Mouse (Mus musculus) embryonic stem cell, embryonic (primary cell): ENCODE results near the gene Galnt3.

ENCODE experiments used
- CTCF ChIA-PET, 4 experiments: fragments of 300-600 bp in 2 of 4; fragments of 350-600 bp in 2 of 4; sonication (Branson Sonifier 250); formaldehyde crosslinking; loops; one replicate each; lab custom pipeline; 2022; ENCODE audit warnings: inconsistent platforms in 2 of 4; lab: Charles Lee
- POLR2A ChIA-PET, 4 experiments: fragments of 300-600 bp in 2 of 4; fragments of 350-600 bp in 2 of 4; sonication (Branson Sonifier 250); formaldehyde crosslinking; loops; one replicate each; lab custom pipeline; 2022; ENCODE audit warnings: antibody characterized with exemption in 4 of 4, inconsistent platforms in 1 of 4; lab: Charles Lee

Gene Galnt3

GRCm38 (mm10) chr2:66123756-66124589 lies 821 bp downstream of the Galnt3 start:
- ChIA-PET POLR2A (interaction anchor here in 1 of 4 experiments (0.7 kb wide), 1 partner anchor 125 kb away, joined by 3 read pairs; no protein-coding TSS in a partner anchor), CTCF (interaction anchor here in 2 of 4 experiments (0.7 kb wide), 2 partner anchors 60 to 187 kb away, joined by 3 to 5 read pairs; no protein-coding TSS in a partner anchor)

DNA sequence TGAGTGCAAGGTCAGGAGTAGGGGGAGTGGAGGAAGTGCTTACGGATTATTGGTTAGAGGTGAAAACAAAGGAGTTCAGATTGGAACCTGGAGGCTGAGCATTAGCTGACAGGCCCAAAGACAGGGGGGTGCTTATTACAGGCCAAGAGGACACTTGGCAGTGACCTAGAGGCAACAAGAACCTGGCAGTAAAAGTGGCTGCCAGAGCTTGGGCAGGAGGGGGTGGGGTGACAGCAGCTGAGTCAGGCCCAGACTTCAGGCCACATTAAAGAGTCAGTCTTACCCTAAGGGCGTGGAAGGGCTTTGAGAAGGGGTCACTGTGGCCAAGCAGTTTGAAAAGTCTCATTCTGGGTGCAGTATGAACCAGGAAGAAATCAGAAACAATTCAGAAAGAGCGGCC lies 7.1 kb downstream of the Galnt3 start:
- ChIA-PET POLR2A (no interaction called here), CTCF (no interaction called here)

GRCm38 (mm10) chr2:66107864-66108514 lies 16.8 kb downstream of the Galnt3 start:
- POLR2A ChIA-PET, result no interaction called here
- CTCF ChIA-PET, result no interaction called here

DNA sequence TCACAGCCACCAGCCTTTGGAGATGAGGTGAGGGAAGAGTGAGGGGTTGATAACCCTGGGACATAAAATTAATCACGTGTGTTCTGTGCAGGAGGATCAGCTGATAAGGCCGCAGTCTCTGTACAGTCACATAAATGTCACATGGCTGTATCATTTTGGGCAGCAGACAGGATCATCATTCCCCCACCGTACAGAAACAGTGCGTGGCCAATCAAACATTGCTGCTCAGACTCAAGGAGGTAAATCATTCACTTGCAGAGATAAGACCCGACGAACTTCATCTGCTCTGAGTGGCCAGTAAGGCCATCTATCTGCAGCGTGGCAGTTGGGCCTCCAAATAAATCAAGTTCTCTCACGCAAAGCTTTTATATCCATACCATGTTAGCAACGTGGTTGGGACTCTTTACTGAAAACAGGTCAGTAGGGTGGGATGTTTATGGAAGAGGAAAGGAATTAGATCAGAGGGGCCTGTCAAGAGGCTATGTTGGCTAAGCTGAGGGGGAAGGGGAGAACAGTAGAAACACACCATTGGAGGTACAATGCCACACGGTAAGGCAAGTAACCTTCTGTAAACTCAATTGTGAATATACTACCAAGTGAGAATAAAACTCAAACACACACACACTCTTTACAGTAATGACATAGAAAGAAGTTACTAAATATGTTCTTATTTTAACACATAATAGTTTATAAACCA lies 20.9 kb downstream of the Galnt3 start:
- ChIA-PET CTCF (interaction anchor here in 1 of 4 experiments (0.6 kb wide), 1 partner anchor 292 kb away, joined by 4 read pairs; no protein-coding TSS in a partner anchor), POLR2A (no interaction called here)

DNA sequence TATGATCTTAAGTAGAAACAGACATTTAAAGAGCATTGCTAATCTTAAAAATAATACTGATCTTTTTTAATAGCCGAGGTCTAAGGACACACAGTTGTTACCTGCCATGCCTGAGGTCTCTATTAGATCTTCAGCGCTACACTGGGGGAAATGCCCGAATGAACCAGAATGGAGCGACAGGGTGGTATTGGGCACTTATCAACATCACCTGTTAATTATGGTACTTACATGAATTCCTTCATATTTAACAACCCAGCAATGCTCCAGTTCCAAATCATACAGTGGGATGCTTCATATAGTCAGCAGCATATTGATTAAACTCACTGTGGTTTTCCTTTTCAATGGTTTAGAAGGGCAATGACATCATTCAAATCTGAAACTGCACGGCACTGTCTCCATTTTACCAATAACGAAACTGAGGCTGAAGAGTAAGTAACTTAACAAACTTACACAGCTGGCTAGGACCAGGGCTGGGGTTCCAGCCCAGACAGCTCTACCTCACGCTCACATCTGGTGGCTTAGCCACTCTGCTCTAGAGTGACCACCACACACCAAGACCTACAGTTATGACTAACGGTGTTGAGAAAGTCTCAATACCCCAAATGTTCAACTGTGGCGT lies 23.0 kb downstream of the Galnt3 start:
- CTCF ChIA-PET, result no interaction called here

GRCm38 (mm10) chr2:66100671-66101351 lies 24.0 kb downstream of the Galnt3 start:
- CTCF ChIA-PET, result interaction anchor here in 2 of 4 experiments (0.6 to 0.7 kb wide), 5 partner anchors 92 to 961 kb away, joined by 3 to 6 read pairs (median 5); no protein-coding TSS in a partner anchor
- POLR2A ChIA-PET, result interaction anchor here in 1 of 4 experiments (0.7 kb wide), 1 partner anchor 465 kb away, joined by 6 read pairs; no protein-coding TSS in a partner anchor

More for the DNA sequence above, 23.0 kb downstream of the Galnt3 start:
- POLR2A ChIA-PET, result no interaction called here

GRCm38 (mm10) chr2:66100239-66100638 lies 24.6 kb downstream of the Galnt3 start:
- ChIA-PET POLR2A (no interaction called here), CTCF (interaction anchor here in 2 of 4 experiments (0.6 to 0.7 kb wide), 3 partner anchors 381 to 960 kb away, joined by 4 to 5 read pairs (median 5); no protein-coding TSS in a partner anchor)

GRCm38 (mm10) chr2:66094622-66095181 lies 30.1 kb downstream of the Galnt3 start:
- POLR2A ChIA-PET, result no interaction called here
- CTCF ChIA-PET, result no interaction called here

GRCm38 (mm10) chr2:66091296-66091695 lies 33.5 kb downstream of the Galnt3 start:
- ChIA-PET CTCF (no interaction called here), POLR2A (no interaction called here)

DNA sequence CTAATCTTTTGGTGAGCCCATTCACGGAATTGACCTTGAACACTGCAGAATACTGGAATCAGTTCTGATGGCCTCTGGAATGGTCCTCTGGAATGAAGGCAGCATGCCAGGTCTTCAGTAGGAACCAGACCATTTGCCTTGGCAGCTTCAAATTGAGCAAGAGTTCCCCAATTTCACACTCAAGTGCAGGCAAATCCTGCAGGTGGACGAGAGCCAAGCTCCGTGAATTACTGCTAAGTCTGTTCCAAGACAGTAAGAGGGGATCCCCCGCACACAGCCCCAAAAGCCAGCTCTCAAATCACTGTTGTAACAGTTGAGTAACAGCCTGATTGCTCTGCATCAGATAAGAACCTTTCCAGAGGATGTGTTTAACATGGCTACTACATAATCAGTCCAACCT lies 42.9 kb downstream of the Galnt3 start:
- CTCF ChIA-PET, result no interaction called here

GRCm38 (mm10) chr2:66080731-66081130 lies 44.1 kb downstream of the Galnt3 start:
- CTCF ChIA-PET, result no interaction called here

More for the DNA sequence above, 42.9 kb downstream of the Galnt3 start:
- POLR2A ChIA-PET, result no interaction called here

DNA sequence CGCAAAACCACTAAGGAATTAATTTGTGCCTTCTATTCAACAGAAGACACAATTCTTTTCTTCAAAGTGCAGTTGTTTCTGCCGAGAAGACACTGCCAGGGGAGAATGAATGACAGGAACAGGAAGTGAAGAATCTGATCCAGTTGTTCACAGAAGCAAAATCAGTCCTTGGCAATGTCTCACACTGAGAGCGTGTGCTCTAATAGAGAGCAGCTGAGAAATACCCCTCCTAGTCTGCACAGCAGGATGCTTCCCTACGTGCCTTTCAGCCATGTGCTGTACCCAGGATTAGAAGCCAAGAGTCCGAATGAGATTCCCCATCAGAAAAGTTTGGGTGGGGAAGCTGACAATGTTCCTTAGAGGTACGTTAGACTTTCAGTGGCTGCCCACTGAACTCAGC lies 55.3 kb downstream of the Galnt3 start:
- POLR2A ChIA-PET, result no interaction called here
- CTCF ChIA-PET, result no interaction called here

More at GRCm38 (mm10) chr2:66080731-66081130, 44.1 kb downstream of the Galnt3 start:
- POLR2A ChIA-PET, result no interaction called here

DNA sequence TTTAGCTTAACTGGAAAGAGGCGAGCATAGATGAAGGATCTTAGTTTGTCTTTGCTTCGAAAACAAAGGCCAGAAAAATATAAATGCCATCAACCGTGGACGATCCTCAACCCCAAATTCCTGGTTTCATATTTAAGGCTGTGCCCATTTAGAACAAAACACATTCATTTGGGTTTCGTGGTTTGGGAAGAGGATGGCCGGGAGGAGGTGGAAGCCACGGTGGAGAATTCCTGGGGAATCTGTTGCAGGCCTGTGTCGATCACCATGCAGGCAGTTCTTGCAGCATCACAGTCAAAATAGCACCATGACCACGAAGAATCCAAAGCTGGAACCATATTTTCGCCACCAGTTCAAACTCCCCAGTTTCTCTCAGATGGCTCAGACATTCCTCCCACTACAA lies 61.5 kb downstream of the Galnt3 start:
- ChIA-PET CTCF (interaction anchor here in 1 of 4 experiments (0.5 kb wide), 1 partner anchor 61 kb away, joined by 3 read pairs; the partner anchor contains the start of gene Galnt3), POLR2A (no interaction called here)

DNA sequence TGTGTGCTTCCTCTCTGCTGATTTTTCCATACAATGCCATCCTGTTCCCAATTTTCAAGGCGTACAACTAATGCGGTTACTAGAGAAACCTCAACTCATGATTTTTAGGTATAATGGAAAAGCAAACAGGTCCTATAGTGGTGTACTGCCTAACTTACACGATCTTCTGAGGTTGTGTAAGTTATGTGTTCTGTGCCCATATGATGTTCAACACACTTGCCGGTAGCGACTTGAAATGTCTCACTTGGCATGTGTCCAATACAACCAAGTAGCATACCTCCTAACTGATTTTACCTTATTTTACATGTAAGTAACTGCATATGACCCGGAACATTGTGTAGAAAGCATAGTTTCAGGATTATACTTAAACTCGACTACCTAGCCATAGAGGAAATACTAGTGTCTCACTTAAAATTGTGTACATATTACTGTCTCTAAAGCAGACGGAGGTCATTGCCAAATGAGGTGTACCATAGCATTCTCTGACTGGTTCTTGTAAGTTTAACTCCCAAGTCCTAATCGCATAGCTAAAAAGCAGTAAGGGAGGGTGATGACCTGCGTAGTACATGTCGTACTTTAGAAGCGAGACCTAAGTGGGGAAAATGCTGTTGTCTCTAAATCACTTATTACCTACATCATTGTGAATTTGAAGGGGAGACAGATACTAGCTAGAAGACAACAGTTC lies 80.2 kb downstream of the Galnt3 start:
- ChIA-PET CTCF (interaction anchor here in 3 of 4 experiments (0.6 to 0.7 kb wide), 5 partner anchors 107 to 530 kb away, joined by 3 to 12 read pairs (median 5); no protein-coding TSS in a partner anchor), POLR2A (interaction anchor here in 2 of 4 experiments (0.7 kb wide), 2 partner anchors 134 to 930 kb away, joined by 3 to 5 read pairs; no protein-coding TSS in a partner anchor)

GRCm38 (mm10) chr2:66043441-66044404 lies 81.1 kb downstream of the Galnt3 start:
- ChIA-PET CTCF (interaction anchor here in 3 of 4 experiments (0.7 kb wide), 4 partner anchors 154 to 529 kb away, joined by 3 to 6 read pairs (median 4); no protein-coding TSS in a partner anchor), POLR2A (interaction anchor here in 2 of 4 experiments (0.7 kb wide), 2 partner anchors 133 to 929 kb away, joined by 3 to 5 read pairs; no protein-coding TSS in a partner anchor)
